Mouse (Mus musculus) heart, postnatal 36 days (tissue): Measurements from ENCODE around the gene Hjurp. TPM values are rescaled to one million over a fixed set of nuclear protein-coding genes. Genes with fewer than 3 reads are reported as not detected.
"Not testable (repeated sequence)": the region's sequence is repeated elsewhere in the genome, so short reads cannot be mapped to it uniquely, and the experiment has no call there.

Experiments used
- DNase-seq, 2 experiments: peaks; one replicate each; pipeline ENCODE4 v3.0.0; 2021 to 2022
- intact Hi-C: fragments of 180-260 bp; cut with DNase I; formaldehyde crosslinking; loops from one replicate; pipeline ENCODE4 v1.15.1; 2025
- total RNA-seq, 2 experiments: library from RNA; stranded (reverse); gene quantifications; 2 replicates each; pipeline ENCODE4 v1.2.3; 2021

The Hjurp gene
- total RNA-seq, 2 experiments from 2014 or later: 12.2 to 13.3 TPM

DNA sequence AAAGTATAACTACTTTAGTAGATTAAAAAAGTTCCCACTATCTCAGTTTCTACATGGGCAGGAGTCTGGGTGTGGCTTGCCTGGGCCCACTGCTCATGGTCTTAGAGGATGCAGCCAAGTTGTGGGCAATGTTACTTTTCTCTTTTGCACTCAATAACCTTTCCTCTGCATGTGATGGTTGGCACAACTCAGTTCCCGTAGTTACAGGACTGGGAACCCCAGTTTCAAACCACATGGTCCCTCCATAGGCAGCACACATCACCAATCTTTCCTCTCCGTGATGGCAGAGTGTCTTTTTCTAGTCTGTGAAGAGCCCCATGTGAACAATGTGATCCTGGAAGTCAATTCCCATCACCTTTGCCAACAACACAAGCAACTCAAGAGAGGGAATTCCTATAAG is 50.0 kb downstream of the Hjurp start:
- DNase-seq: peak; percentile 12 to 14
- intact Hi-C loops: no loop called here

DNA sequence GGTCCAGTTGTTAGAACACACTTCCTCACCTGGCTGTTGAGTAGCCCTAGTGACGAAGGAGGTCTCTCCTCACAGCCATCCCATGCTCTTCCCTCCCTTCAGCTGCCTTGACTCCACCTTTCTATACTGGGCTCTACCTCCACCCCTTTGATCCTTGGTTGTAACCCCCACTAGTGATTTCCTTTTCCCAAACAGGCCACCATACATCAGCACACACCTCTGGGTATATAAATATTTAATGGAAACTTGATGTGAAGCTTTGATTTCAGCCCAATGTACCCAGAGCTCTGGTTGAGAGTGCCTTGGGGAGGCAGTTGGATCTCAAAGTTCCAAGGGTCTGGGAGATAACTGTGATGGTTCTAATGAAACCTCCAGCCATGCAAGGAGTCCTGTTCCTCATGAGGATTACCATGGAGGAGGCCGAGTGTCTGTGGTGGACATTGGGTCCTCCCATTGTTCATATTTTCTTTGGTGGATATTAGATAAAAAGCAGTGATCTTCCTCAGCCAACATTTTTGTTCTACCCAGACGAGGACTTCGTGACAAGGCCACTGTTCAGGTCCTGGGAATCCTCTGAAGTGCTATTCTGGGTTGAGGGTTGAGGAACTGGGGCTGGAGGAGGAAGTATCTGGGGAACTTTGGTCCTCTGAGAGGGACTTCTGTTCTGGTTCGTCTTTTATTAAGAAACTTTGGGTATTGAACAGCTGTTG is 50.6 kb downstream of the Hjurp start, which contains the start of gene Mroh2a:
Gene Mroh2a, plus strand, starts transcription at position 317 of the 710 bp plus-strand sequence.
- intact Hi-C loops: no loop called here
- DNase-seq: peak; percentile 20 to 32

DNA sequence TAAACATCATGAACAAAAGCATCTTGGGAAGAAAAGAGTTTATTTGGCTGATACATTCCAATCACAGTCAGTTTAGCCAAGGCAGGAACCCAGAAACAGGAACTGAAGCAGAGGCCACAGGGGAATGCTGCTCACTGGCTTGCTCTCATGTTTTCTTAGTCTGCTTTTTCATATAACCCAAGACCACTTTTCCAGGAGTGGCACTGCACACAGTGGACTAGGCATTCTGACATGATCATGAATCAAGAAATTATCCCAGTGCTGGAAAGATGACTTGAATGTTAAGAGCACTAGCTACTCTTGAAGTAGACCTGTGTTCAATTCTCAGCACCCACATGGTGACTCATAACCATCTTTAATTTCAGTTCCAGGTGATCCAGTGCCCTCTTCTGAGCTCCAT is 51.7 kb downstream of the Hjurp start:
- intact Hi-C loops: no loop called here
- peak; percentile 4 to 7 for DNase-seq

DNA sequence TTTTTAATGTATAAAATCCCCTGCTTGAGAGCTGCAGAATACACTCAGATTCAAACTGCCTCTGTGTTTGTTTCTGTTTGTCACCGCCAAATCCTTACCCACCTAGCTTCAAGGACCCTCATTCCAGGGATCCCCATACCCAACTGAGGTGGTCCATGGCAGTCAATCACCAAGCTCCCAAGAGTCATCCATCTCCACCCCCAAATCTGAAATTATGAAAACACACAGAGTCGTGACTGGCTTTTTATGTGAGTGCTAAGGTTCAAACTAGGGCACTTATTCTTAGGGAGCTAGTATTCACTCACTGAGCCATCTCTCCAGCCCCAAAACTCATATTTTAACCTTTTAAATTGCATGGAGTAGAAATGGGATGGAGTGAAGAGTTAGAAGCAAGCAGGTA is 52.1 kb downstream of the Hjurp start:
- intact Hi-C loops, DNase-seq: not testable (repeated sequence)

DNA sequence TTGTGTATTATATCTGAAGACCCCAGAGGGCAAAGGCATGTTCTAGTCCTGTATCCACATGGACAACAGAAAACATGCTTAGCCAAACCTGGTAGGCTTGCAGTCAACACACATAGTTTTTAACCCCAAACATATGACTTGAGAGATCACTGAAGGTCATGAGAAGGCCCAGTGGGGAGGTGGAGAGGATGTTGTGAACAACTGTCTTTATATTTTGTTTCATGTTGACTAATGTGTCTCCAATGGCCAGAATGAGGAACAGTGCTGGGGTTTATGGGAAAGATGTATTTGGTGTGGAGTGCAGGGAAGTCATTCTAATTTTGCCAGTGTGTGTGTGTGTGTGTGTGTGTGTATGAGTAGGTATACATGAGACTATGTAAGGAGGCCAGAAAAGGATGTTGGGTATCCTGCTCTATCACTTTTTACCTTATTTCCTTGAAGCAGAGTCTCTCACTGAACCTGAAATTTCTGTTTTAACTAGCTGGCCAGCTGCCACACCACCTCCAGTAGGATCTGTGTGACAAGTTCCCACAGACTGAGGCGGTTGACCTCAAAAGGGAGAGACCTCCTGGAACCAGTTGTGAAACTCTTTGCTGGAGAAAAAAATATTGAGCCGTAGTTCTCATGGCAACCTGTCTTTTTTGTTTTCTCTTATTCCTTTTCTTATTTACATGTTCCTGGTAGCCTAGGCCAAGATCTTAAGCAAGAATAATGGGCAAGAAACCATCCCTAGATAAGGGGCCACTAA is 53.2 kb downstream of the Hjurp start:
- intact Hi-C loops: no loop called here
- DNase-seq: peak in 1 of 2 experiments; percentile 21

DNA sequence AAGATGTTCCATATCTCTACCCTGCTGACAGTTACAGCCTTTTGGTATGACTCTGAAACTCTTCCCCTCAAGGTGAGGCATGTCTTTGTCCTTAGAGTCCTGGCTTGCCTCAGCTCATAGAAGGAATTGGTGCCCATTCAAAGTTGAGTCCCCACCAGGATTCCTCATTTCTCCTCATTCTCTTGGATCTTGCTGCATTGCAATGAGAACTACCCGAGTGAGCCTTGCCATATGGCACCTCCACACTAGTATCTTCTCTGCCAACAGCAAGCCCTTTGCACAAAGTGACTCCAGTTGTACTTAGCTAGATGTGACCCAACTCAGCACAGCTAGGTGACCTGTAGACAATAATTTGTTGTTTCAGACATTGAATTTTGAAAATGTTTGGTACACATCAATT is 53.8 kb downstream of the Hjurp start:
- intact Hi-C loops: no loop called here

DNA sequence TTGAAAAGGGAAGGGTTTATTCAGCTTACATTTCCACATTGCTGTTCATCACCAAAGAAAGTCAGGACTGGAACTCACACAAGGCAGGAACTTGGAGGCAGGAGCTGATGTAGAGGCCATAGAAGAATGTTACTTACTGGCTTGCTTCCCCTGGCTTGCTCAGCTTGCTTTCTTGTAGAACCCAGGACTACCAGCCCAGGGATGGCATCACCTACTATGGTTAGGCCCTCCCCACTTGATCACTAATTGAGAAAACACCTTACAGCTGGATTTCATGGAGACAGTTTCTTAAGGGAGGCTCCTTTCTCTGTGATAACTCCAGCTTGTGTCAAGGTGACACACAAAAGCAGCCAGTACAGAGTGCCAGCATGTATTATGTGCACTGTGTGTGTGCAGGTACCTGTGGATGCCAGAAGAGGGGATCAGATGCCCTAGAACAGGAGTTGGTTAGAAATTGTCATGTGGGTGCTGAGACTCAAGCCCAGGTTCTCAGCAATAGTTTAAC is 54.4 kb downstream of the Hjurp start:
- intact Hi-C loops: not testable (repeated sequence)
- peak in 1 of 2 experiments; percentile 2 for DNase-seq

More for the DNA sequence above, 53.8 kb downstream of the Hjurp start:
- DNase-seq: peak in 1 of 2 experiments; percentile 6

DNA sequence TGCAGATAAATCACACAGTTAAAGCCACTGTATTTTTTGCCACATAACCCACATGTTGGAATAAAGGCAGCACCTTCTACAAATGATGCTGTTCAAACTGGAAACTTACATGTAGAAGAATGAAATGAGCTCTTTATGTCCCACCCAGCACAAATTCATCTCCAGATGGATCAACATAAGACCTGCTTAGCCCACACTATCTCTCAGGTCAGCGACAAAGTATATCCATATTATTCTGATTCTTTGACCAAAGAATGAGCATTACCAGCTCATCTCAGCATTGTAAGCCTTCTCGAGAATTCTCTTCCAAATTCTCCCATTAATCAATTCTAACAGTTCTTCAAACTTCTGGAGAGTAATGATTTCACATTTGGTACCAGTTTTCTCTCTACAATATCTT is 55.2 kb downstream of the Hjurp start:
- DNase-seq: no peak
- intact Hi-C loops: no loop called here

DNA sequence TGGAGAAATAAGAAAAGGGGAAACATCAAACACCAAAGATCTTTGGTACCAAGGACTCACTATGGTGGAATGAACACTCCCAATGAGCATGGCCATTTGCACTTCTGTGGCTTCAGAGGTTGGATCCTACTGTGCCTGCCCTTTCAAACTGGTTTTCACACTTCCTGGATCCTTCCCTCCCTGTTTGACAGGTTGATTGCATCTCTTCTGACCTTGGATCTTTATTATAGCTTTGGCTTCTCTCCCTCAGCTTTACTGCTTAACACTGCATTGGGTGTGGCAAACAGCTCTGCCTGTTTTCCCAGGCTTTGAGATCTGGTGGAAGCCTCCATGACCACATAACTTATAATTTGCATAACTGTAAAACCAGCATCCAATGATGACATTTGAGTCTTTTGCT is 57.1 kb downstream of the Hjurp start:
- intact Hi-C loops: no loop called here
- DNase-seq: peak in 1 of 2 experiments; percentile 11

DNA sequence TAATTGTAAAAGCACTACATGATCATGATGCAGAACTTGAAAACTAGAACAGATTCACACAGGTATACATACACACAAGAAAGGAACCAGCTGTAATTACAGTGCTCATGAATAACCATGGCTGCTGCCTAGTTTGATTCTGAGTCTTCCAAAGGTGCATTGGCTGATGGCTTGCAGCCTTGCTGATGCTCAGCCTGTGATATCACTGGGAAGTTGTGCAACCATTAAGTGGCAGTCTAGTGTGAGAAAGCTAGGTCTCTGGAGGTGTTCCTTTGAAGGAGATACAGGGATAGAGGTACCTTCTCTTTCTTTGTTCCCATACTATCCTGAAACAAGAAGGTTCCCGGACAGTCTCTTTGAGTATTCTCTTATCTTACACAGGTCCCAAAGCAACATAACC is 58.4 kb downstream of the Hjurp start:
- intact Hi-C loops: no loop called here
- no peak for DNase-seq

DNA sequence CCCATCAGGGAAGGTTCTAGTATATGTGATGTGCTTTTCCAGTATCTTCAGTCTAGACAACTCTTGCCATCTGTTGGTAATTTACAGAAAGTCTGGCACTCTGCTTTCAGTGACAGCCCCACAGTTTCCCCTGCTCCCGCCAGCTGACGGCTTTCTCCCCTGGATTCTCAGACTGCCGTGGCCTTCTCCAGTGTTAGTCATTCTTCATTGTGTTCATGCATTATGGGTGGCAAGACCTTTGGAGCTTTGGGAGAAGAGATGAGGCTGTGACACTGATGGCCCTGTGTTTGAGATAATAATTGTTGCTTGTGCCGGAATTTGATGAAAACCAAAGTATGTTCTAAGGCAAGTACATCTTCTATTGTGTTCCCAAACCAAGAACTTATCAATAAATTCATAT is 58.8 kb downstream of the Hjurp start:
- intact Hi-C loops: no loop called here
- no peak for DNase-seq

DNA sequence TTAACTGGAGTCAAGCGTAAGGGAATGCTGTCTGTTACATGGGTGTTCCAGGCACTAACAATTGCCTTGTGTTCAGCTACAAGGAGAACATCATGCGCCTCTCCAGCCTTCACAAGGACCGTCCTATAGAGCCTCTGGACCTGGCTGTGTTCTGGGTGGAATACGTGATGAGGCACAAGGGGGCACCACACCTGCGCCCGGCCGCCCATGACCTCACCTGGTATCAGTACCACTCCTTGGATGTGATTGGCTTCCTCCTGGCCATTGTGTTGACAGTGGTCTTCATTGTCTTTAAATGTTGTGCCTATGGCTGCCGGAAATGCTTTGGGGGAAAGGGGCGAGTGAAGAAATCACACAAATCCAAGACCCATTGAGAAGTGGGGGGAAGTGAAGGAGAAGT is 59.4 kb downstream of the Hjurp start:
- no peak for DNase-seq
- intact Hi-C loops: no loop called here

DNA sequence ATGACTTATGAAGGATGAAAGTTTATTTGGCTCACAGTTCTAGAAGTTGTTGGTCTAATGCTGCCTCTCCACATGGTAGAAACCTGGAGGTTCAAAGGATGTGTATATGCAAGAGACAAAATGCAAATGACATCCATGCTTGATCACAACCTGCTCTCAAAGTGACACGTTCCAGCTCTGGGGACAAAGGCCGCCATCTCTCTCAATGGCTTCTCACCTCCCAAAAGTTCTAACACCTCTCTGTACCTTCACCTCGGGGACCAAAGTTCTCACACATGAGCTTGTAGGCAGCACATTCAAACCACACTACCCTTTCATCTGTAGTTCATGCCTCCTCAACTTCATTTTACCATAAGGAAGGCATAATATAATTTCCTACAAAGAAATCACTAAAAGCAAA is 59.9 kb downstream of the Hjurp start:
- no peak for DNase-seq
- intact Hi-C loops: no loop called here

DNA sequence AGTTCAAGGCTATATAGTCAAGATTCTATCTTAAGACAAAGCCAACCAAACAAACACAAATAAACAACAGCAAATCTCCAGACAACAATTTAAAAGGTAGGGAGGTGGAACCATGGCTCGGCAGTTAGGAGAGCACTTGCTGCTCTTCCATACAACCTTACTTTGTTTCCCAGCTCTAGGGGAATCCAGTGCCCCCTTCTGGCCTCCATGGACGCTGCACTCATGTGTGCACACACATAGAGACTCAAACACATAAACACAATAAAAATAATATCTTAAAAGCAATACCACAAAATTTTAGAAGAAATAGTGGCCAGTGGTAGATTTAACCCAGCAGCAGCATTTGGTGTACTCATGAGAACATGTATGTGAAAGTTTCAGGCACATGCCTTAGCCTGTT is 60.3 kb downstream of the Hjurp start:
- intact Hi-C loops: no loop called here
- no peak for DNase-seq

DNA sequence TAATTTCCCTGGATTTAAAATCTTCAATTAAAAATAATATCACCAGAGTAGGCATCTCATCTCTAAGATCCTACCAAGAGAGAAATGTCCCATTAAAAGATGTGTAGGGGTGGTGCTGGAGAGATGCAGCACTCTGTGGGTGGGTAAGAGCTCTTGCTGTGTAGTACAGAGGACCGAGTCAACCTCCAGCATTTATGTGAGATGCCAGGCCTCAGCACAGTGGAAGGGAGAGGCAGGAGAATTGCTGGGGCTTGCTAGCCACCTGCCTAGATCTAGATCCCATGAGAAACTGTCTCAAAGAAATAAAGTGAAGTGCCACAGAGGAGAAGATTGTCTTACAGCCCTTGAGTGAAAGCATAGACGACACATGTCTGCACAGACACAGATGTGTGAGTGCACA is 60.9 kb downstream of the Hjurp start:
- no peak for DNase-seq
- intact Hi-C loops: no loop called here

DNA sequence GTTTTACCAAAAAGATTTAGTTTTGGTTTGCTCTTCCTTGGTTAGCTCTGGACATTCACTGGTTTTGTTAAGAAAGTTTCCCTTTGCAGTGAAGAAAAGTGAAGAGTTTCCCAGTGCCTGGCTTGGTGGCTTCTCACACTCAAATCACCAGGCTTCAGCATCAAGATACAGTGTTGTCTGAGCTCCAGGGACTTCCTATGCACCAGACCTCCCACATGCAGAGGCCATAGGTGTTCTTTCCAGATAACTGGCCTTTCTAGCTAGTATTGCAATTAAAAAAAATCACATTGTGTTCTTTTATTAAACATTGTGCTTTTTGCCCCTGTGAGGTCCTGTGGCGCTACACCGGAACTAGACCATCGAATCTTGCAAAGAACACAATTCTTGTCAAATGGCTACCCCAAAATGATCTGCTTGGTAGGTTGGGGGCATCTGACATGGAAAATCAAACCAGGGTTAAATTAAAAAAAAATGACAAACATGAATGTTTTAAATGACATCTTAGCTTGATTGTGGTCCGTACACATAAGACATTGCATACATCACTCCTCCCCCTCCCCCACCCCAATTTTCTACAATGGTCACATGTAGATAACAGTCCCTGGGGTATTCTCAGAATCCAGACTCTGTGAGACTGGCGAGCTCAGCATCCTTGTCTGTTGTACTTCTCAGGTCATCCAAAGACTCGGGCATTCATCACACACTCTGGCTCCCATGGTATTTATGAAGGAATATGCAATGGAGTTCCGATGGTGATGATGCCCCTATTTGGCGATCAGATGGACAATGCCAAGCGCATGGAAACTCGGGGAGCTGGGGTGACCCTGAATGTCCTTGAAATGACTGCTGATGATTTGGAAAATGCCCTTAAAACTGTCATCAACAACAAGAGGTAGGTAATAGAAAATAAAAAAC is 61.7 kb downstream of the Hjurp start:
- intact Hi-C loops: no loop called here
- DNase-seq: no peak

DNA sequence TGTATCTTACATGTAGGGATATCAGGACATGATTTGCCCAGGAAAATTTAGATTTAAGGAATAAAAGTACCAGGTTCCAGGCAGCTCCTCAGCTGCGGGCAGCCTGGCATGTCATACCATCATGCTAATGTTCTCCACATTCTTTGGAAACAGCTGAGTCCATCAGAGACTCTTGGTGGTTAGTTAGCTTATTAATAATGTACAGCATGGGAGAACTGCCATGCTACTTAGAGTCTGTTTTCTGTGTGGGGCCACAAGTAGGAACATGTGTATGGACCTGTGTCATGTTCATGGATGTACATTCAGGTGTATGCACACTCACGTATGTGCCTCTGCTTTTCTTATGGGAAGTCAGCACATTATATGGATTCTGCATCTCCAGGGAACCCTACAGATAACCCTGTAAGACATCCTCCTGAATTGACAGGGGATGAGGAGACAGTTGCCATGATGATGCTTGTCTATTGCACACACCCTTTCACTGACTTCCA is 62.9 kb downstream of the Hjurp start:
- no peak for DNase-seq

DNA sequence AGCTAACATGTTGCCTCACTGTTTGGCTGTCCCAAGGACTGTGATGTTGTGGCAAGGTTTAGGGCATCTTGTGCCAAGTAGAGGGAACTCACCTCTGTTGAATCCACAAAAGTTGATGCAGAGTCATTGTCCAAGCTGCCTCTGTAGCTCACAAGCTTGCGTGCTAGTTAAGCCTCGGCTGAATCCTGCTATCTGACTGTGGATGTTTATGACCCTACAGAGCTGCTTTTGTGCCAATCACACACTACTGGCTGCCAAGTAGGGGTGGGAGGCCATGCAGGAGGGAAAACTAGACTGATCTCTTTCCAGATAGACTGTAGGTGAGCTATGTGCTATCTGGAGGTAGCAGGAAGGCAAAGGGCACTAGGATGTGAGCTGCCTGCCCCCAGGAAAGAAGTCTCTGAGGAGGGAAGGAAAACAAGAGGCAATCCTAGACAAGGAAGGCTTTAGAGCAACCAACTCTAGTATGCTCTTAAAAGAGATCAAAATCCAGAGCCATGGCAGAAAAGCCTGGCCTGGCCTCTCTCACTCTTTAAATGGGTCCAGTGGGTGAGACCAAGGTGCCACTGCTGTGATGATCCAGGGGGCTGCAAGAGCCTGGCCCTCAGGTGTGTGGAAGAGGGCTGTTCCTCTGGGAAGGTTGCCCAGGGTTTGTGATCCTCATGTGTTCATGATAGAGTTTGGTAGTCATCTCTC is 63.5 kb downstream of the Hjurp start:
- no peak for DNase-seq
- intact Hi-C loops: no loop called here

More for the DNA sequence above, 62.9 kb downstream of the Hjurp start:
- intact Hi-C loops: no loop called here

DNA sequence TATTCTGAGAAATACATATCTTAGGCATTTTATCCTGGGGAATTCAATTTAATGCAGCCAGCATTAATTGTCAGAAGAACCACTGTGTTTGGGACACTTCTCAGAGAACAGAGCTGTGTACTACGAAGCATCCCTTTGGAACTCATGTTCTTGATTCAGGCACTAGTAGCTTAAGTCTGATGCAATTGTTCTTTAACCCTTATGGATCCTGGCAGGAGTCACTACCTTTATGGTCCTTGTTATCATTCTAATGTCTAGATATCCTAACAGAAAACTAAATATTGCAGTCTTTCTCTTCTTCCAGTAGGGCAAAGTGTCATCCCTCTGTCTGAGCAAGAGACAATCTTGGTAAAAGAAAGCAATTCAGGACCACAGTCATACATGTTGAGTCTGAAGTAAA is 64.4 kb downstream of the Hjurp start:
- no peak for DNase-seq
- intact Hi-C loops: no loop called here
